Mouse (Mus musculus) Patski (cell line): Measurements from ENCODE around the gene Slc35b4. TPM values are rescaled to one million over a fixed set of nuclear protein-coding genes. Genes with fewer than 3 reads are reported as not detected.
A peak's percentile ranks its signal among the peaks of the same experiment; 100 is the strongest.

ENCODE experiments used
- ATAC-seq: fragments of 100-300 bp; one replicate; pipeline ENCODE4 v1.8.0; 2021
- CTCF ChIA-PET: fragments of 350-600 bp; sonication (Branson Sonifier 250); formaldehyde crosslinking; loops from one replicate; lab custom pipeline; 2022; ENCODE audit warnings: inconsistent platforms; lab: Charles Lee
- POLR2A ChIA-PET: fragments of 350-600 bp; sonication (Branson Sonifier 250); formaldehyde crosslinking; loops from one replicate; lab custom pipeline; 2022; ENCODE audit warnings: antibody characterized with exemption, inconsistent platforms; lab: Charles Lee
- DNase-seq: peaks from one replicate; pipeline ENCODE4 v3.0.0-alpha.2; 2011; ENCODE audit warnings: low read depth, low spot score
- H3K27me3 ChIP-seq: fragments of 371-371 bp; one replicate; pipeline ENCODE4 v1.5.1; 2021
- CTCF ChIP-seq: fragments of 100-300 bp; IDR thresholded peaks from one replicate; pipeline ENCODE4 v1.5.1; 2021
- in situ Hi-C: fragments of 300-500 bp; cut with MboI; formaldehyde crosslinking; loops from 3 replicates; pipeline ENCODE4 v1.11.1; 2018; ENCODE audit warnings: low pct_unique_long_range_greater_than_20kb, mixed read lengths
- polyA plus RNA-seq: library from polyadenylated mRNA; unstranded; gene quantifications from one replicate; pipeline ENCODE4 v1.2.3, GENCODE M21; 2021

The Slc35b4 gene
- polyA plus RNA-seq, 1 experiment from 2014 or later: 94.3 TPM

DNA sequence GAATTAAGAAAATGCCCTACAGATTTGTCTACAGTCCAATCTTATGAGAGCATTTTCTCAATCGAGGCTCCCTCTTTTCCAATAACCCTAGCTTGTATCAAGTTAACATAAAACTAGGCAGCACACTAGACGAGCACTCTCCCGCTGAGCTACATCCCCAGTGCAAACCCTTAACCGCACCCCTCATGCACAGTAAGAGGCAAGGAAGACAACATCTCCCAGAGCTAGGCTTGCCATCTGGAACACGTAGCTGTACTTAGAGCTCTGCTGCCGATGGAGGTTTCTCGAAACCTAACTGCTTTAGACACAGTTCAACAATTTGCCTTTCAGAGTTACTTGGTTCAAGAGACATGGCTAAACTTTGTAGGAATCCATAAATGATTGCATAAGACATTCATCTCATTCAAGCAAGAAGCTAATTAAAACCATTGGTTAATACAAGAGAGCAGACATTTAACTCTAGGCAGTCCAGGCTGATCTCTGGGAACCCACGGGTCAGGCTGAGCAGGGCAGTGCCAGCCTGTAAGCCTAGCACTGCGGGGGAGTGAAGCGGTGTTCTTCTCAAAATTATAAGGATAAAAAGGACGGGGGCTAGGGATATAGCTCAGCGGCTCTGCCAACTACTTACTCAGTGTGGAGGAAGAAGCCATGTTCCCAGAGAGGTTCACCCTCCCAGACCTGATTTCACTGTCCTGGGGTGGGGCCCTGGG is 5.0 kb downstream of the Slc35b4 start:
- no peaks in the 10 kb centered on the region for H3K27me3 ChIP-seq
- CTCF ChIA-PET: interaction anchor here (1.0 to 1.3 kb wide), 2 partner anchors 18 to 104 kb away, joined by 3 read pairs; no protein-coding TSS in a partner anchor
- ATAC-seq (peak; percentile 63), DNase-seq (no peak)
- POLR2A ChIA-PET: interaction anchor here (1.5 kb wide), 1 partner anchor 11 kb away, joined by 3 read pairs; no protein-coding TSS in a partner anchor
- in situ Hi-C loops: loop anchor here (10.0 kb wide), 1 partner anchor 103 kb away; no protein-coding TSS in a partner anchor
- TF ChIP-seq CTCF: no peak

GRCm38 (mm10) chr6:34170844-34171494 is 5.9 kb downstream of the Slc35b4 start:
- ATAC-seq (peak; percentile 55), DNase-seq (no peak)
- TF ChIP-seq CTCF: no peak
- ChIA-PET POLR2A (no interaction called here), CTCF (interaction anchor here (1.0 to 1.3 kb wide), 3 partner anchors 11 to 105 kb away, joined by 3 read pairs; no protein-coding TSS in a partner anchor)
- H3K27me3 ChIP-seq: no peaks in the 10 kb centered on the region
- in situ Hi-C loops: loop anchor here (10.0 kb wide), 1 partner anchor 104 kb away; no protein-coding TSS in a partner anchor

DNA sequence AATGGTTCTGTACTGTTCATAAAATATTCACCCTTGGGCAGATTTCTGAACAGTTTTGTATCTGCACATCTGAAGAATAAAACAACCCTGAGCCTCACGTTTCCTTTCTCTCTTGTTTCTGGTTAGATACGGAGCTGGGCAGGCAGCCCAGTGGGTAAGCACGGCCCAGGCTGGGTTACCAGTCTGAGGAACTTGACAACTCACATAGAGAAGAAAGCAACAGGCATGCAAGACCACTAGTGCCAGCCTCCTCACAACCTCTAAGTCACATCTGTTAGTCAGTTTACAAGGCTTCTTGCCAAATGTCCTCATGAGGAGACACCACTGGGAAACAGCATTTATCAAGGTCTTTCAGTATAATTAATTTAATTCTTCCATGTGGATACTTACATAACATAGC is 8.1 kb downstream of the Slc35b4 start:
- no peak for DNase-seq
- ChIA-PET POLR2A (no interaction called here), CTCF (interaction anchor here (1.0 kb wide), 1 partner anchor 15 kb away, joined by 3 read pairs; no protein-coding TSS in a partner anchor)
- no peak for ATAC-seq
- in situ Hi-C loops: no loop called here
- no peaks in the 10 kb centered on the region for H3K27me3 ChIP-seq
- no peak for TF ChIP-seq CTCF

DNA sequence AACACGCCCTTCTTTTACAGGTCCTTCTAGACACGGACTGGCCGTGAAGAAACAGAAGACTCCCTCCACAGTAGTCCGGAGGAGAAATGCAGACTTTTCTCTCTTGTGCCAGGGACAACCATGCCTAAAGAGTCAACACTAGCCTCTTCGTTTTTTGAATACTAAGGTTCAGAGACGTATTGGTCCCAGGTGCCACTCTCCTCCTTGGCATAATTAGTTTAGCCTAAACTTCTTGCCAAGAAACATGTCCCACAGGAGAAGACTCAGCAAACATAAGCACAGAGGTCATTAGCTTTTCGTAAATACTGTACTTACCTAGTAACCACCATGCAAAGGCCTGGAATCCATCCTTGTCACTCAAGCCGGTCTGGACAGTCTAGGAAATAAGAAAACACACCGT is 13.9 kb downstream of the Slc35b4 start:
- DNase-seq (no peak), ATAC-seq (no peak)
- no peaks in the 10 kb centered on the region for H3K27me3 ChIP-seq
- ChIA-PET CTCF (interaction anchor here (1.7 kb wide), 1 partner anchor 9 kb away, joined by 7 read pairs; no protein-coding TSS in a partner anchor), POLR2A (interaction anchor here (0.9 kb wide), 1 partner anchor 12 kb away, joined by 3 read pairs; no protein-coding TSS in a partner anchor)
- no peak for TF ChIP-seq CTCF
- in situ Hi-C loops: no loop called here

GRCm38 (mm10) chr6:34162607-34163006 is 14.3 kb downstream of the Slc35b4 start:
- ChIA-PET CTCF (no interaction called here), POLR2A (no interaction called here)
- in situ Hi-C loops: no loop called here

GRCm38 (mm10) chr6:34161511-34161910 is 15.4 kb downstream of the Slc35b4 start:
- CTCF ChIA-PET: no interaction called here
- DNase-seq (no peak), ATAC-seq (no peak)
- H3K27me3 ChIP-seq: no peaks in the 10 kb centered on the region
- in situ Hi-C loops: no loop called here
- POLR2A ChIA-PET: no interaction called here
- no peak for TF ChIP-seq CTCF

More at GRCm38 (mm10) chr6:34162607-34163006, 14.3 kb downstream of the Slc35b4 start:
- no peak for TF ChIP-seq CTCF
- no peak for DNase-seq
- no peak for ATAC-seq
- no peaks in the 10 kb centered on the region for H3K27me3 ChIP-seq

DNA sequence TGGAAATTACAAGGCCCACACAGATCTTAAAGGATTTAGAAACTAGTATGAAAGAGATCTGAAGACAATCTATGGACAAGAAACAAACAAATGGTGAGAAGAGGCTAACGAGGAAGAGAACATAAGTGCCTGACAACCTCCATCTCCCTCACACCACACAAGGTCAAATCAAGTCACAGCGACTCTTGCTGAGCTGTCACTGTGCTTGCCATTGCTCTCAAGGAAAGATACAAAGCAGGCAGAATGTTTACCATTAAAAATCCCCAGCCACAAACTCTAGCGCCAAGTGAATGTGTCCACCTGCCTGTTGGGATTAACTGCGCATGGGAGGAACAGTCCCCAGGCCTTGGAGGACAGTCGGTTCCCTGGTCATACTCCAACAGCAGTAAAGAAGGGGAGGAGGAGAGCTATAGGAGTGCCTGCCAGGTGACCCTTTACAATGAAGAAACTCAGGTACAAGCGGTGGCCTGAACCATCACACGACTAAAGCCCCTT is 16.0 kb downstream of the Slc35b4 start:
- ChIA-PET CTCF (no interaction called here), POLR2A (interaction anchor here (0.6 to 0.9 kb wide), 3 partner anchors 11 to 675 kb away, joined by 3 to 4 read pairs (median 3); no protein-coding TSS in a partner anchor)
- TF ChIP-seq CTCF: no peak
- H3K27me3 ChIP-seq: no peaks in the 10 kb centered on the region
- ATAC-seq: no peak
- no peak for DNase-seq
- in situ Hi-C loops: no loop called here

- ChIA-PET CTCF (interaction anchor here (1.1 kb wide), 1 partner anchor 10 kb away, joined by 3 read pairs; no protein-coding TSS in a partner anchor), POLR2A (interaction anchor here (0.8 to 0.9 kb wide), 2 partner anchors 10 to 12 kb away, joined by 3 read pairs; no protein-coding TSS in a partner anchor)
- DNase-seq (no peak), ATAC-seq (no peak)
- no peak for TF ChIP-seq CTCF
- no peaks in the 10 kb centered on the region for H3K27me3 ChIP-seq
- in situ Hi-C loops: no loop called here
These were observed 16.7 kb downstream of the Slc35b4 start for GRCm38 (mm10) chr6:34159998-34160815.

DNA sequence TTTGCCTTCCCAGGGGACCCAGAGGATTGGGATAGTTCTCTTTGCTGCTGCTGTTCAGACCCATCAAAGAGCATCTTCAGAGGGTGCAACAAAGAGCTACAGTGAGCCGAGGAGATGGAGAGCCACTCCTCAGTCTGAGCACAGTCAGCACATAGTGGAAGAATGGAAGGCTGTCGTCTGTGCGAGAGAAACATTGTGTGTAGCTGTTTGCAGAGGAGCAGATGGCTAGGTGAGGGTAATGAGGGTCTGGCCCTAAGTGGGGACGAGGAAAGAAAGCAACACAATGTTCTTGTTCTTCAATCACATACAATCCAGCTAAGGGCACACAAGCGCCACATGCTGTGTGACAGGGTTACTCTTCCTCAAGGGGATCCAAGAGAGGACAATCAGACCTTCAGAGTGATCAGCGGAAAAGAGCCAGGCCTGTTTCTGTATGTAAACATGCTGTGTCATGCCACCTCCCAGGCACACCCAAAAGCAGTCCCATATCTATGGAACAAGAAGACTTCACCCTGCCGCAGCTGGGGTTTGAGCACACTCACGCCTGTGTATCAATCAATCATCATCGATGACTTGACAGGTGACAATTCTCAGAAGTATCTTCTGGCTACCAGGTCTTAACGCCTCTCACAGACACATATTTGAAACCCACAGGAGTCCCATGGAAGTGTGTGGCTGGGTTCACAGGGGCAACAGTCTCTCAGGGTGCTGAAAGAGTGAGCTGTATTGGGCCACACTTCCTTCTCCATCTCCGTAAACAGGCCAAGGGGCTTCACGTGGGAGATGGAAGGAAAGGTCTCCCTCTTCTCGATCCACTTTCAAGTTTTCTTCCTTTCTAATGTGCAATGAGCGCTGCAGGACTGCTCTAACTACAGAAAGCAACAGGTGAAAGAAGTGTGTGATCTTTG is 19.8 kb downstream of the Slc35b4 start:
- ATAC-seq: no peak
- CTCF ChIA-PET: no interaction called here
- POLR2A ChIA-PET: no interaction called here
- no peak for TF ChIP-seq CTCF
- no peak for DNase-seq
- in situ Hi-C loops: no loop called here
- no peaks in the 10 kb centered on the region for H3K27me3 ChIP-seq
